Mouse (Mus musculus) midbrain, postnatal 0 days (tissue): Measurements from ENCODE around the gene Irf4. TPM values are rescaled to one million over a fixed set of nuclear protein-coding genes. Genes with fewer than 3 reads are reported as not detected.

Source experiments
- ATAC-seq: fragments of 200-750 bp; cut with Nextera tagmentation; 2 replicates; pipeline ENCODE4 v1.8.0; 2017; ENCODE audit warnings: moderate number of reproducible peaks, mild to moderate bottlenecking, moderate TSS enrichment, moderate library complexity; ENCODE audit not compliant: low FRiP score
- DNase-seq: peaks from one replicate; pipeline ENCODE4 v3.0.0-alpha.2; 2015; ENCODE audit warnings: low spot score
- H3K27ac ChIP-seq: fragments of 300-500 bp; sonication (generic); 2 replicates; pipeline ENCODE4 v1.5.1; 2014; ENCODE audit warnings: low read depth, mild to moderate bottlenecking, low read length, mixed read lengths
- H3K27me3 ChIP-seq: fragments of 300-500 bp; sonication (generic); 2 replicates; pipeline ENCODE4 v1.6.1; 2014; ENCODE audit warnings: low read length, control low read depth, mixed read lengths; ENCODE audit not compliant: insufficient read depth
- H3K36me3 ChIP-seq: fragments of 300-500 bp; sonication (generic); 2 replicates; pipeline ENCODE4 v1.6.1; 2014; ENCODE audit warnings: low read length, control low read depth, mixed read lengths; ENCODE audit not compliant: insufficient read depth
- H3K4me1 ChIP-seq: fragments of 300-500 bp; sonication (generic); 2 replicates; pipeline ENCODE4 v1.6.1; 2014; ENCODE audit warnings: mild to moderate bottlenecking, control low read depth, antibody characterized with exemption, low read length, mixed read lengths; ENCODE audit not compliant: insufficient read depth
- H3K4me2 ChIP-seq: fragments of 300-500 bp; sonication (generic); 2 replicates; pipeline ENCODE4 v1.6.1; 2014; ENCODE audit warnings: low read depth, mild to moderate bottlenecking, low read length, mixed read lengths; ENCODE audit not compliant: poor library complexity, severe bottlenecking
- H3K4me3 ChIP-seq: fragments of 300-500 bp; sonication (generic); 2 replicates; pipeline ENCODE4 v1.5.1; 2014; ENCODE audit warnings: low read depth, mild to moderate bottlenecking, low read length, moderate library complexity
- H3K9ac ChIP-seq: fragments of 300-500 bp; sonication (generic); replicated peaks from 2 replicates; pipeline ENCODE4 v1.6.1; 2014; ENCODE audit warnings: mild to moderate bottlenecking, low read length, moderate library complexity, mixed read lengths; ENCODE audit not compliant: poor library complexity, severe bottlenecking
- H3K9me3 ChIP-seq: fragments of 300-500 bp; sonication (generic); 2 replicates; pipeline ENCODE4 v1.6.1; 2016; ENCODE audit warnings: low read length, control low read depth
- CTCF ChIP-seq: IDR thresholded peaks from 2 replicates; pipeline ENCODE4 v1.5.1; 2016; ENCODE audit warnings: antibody characterized with exemption, mild to moderate bottlenecking
- WGBS: fragments of 180-500 bp; shearing (Covaris S2); extraction: QIAGEN DNeasy Blood & Tissue Kit; methylation state at CpG from one replicate; pipeline ENCODE4 v1.1.7; 2014; 5-methylcytosine and 5-hydroxymethylcytosine counted together
- polyA plus RNA-seq: library from polyadenylated mRNA; unstranded; fragments of >200 nt; fragmentation: Nextera tagmentation; extraction: Ambion mirVana; gene quantifications from 2 replicates; pipeline ENCODE4 v1.2.1, GENCODE M21; 2015
- total RNA-seq: library from RNA; depleted of rRNA; stranded (reverse); fragments of >200 nt; gene quantifications from 2 replicates; pipeline ENCODE4 v1.2.3, GENCODE M21; 2014

Irf4 gene
- total and polyA plus RNA-seq, 2 experiments from 2014 or later = 0.02 to 0.44 TPM

- ATAC-seq (no peak), DNase-seq (no peak)
- Histone ChIP-seq H3K4me2 (no peak overlapping the region), H3K36me3 (no peaks in the 10 kb centered on the region), H3K27ac (no peak overlapping the region), H3K4me3 (no peak overlapping the region), H3K4me1 (peaks cover 5% of the 10 kb centered on the region; the same call in 1 of the 2 replicates), H3K9me3 (no peaks in the 10 kb centered on the region), H3K9ac (no peak overlapping the region), H3K27me3 (peaks cover 28% of the 10 kb centered on the region)
- 92% methylated on average over 10 of the region's 10 CpGs for WGBS
- no peak for TF ChIP-seq CTCF
Observed at GRCm38 (mm10) chr13:30754825-30755476, 5.9 kb downstream of the Irf4 start.

DNA sequence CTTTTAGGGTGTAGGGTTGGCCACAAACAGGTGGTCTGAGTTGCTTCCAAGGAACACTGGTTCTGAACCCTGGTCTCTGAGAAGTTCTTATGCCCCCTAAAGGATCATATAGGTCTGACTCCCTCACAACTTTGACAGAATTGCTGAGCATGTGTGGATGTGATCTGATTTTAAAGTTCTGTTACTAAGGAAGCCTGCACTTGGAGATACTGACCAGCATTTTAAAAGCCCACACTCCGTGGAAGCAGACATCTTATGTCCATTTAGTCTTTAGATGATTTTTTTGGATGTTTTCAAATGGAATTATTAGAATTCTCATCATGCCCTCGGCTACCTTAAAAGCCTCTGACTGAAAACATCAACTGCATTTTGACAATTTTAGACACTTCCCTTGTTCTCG is 6.6 kb downstream of the Irf4 start:
- H3K36me3 ChIP-seq = no peaks in the 10 kb centered on the region
- no peak overlapping the region for H3K9ac ChIP-seq
- H3K4me1 ChIP-seq = no peaks in the 10 kb centered on the region
- peak; percentile 18; the same call in 1 of the 2 replicates for TF ChIP-seq CTCF
- no peak overlapping the region for H3K4me3 ChIP-seq
- ATAC-seq (no peak), DNase-seq (no peak)
- peaks cover 22% of the 10 kb centered on the region for H3K27me3 ChIP-seq
- H3K27ac ChIP-seq = no peak overlapping the region
- H3K9me3 ChIP-seq = no peaks in the 10 kb centered on the region
- H3K4me2 ChIP-seq = no peak overlapping the region
- 69% methylated on average over 3 of the region's 3 CpGs for WGBS

GRCm38 (mm10) chr13:30755998-30756639 is 7.1 kb downstream of the Irf4 start:
- no peak for TF ChIP-seq CTCF
- WGBS = 80% methylated on average over 9 of the region's 9 CpGs

DNA sequence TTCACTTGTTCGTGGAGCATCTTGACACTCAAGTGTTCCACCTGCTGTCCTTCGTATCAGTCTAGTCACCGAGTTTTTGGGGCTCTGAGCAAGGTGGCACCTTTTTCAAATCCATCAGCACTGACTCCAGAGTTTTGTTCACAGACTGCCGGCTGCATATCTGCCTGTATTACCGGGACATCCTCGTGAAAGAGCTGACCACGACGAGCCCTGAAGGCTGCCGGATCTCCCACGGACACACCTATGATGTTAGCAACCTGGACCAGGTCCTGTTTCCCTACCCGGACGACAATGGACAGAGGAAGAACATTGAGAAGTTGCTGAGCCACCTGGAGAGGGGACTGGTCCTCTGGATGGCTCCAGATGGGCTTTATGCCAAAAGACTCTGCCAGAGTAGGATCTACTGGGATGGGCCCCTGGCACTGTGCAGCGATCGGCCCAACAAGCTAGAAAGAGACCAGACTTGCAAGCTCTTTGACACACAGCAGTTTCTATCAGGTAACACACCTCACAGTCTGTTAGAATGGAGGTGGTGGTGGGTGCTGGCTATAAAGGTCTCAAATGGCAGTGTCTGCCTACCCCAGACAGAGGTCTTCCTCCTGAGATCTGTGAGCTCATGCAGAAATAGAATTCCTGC is 8.4 kb downstream of the Irf4 start:
- Histone ChIP-seq H3K27ac (no peak overlapping the region), H3K36me3 (no peaks in the 10 kb centered on the region), H3K4me3 (no peak overlapping the region), H3K4me1 (no peaks in the 10 kb centered on the region), H3K9me3 (no peaks in the 10 kb centered on the region), H3K27me3 (peaks cover 5% of the 10 kb centered on the region; the same call in 1 of the 2 replicates), H3K9ac (no peak overlapping the region), H3K4me2 (no peak overlapping the region)
- no peak for TF ChIP-seq CTCF
- DNase-seq (no peak), ATAC-seq (no peak)
- WGBS = 87% methylated on average over 14 of the region's 14 CpGs

More at GRCm38 (mm10) chr13:30755998-30756639, 7.1 kb downstream of the Irf4 start:
- no peak for DNase-seq
- H3K4me2 ChIP-seq = no peak overlapping the region
- no peak overlapping the region for H3K9ac ChIP-seq
- H3K9me3 ChIP-seq = no peaks in the 10 kb centered on the region
- no peak overlapping the region for H3K4me3 ChIP-seq
- no peak for ATAC-seq
- H3K36me3 ChIP-seq = no peaks in the 10 kb centered on the region
- H3K27ac ChIP-seq = no peak overlapping the region
- peaks cover 17% of the 10 kb centered on the region; the same call in 1 of the 2 replicates for H3K27me3 ChIP-seq
- no peaks in the 10 kb centered on the region for H3K4me1 ChIP-seq

GRCm38 (mm10) chr13:30758789-30759381 is 9.9 kb downstream of the Irf4 start:
- H3K4me2 ChIP-seq = no peak overlapping the region
- 73% methylated on average over 11 of the region's 11 CpGs for WGBS
- H3K27ac ChIP-seq = no peak overlapping the region
- DNase-seq = no peak
- no peak overlapping the region for H3K4me3 ChIP-seq
- H3K9ac ChIP-seq = no peak overlapping the region
- no peak for TF ChIP-seq CTCF
- H3K9me3 ChIP-seq = no peaks in the 10 kb centered on the region
- ATAC-seq = no peak
- no peaks in the 10 kb centered on the region for H3K36me3 ChIP-seq
- no peaks in the 10 kb centered on the region for H3K4me1 ChIP-seq
- no peaks in the 10 kb centered on the region for H3K27me3 ChIP-seq
